Mouse (Mus musculus): ENCODE data around the gene Prkcz.

- TF ChIP-seq POLR2A (IDR thresholded peaks at IDR 0.05; ENCODE audit: low read depth, low read length) (no peak), USF2 (conservative IDR thresholded peaks at IDR 0.05; ENCODE audit: low read depth, low read length) (no peak), KAT2A (IDR thresholded peaks at IDR 0.05; ENCODE audit: insufficient replicate concordance, low read length) (no peak), CTCF (conservative IDR thresholded peaks at IDR 0.05 in 1 of 2, IDR thresholded peaks at IDR 0.05 in 1 of 2; ENCODE audit: low read depth in 2 of 2, low read length in 2 of 2) (no peak), MEF2A (IDR thresholded peaks at IDR 0.05; ENCODE audit: borderline replicate concordance, low read depth, low read length) (no peak), MAFK (IDR thresholded peaks at IDR 0.05; ENCODE audit: insufficient replicate concordance, low read length) (peak; percentile 87), SIN3A (IDR thresholded peaks at IDR 0.05; ENCODE audit: low read length) (no peak), POLR2AphosphoS2 (IDR thresholded peaks at IDR 0.05; ENCODE audit: low read depth, low read length) (no peak), ZC3H11A (IDR thresholded peaks at IDR 0.05; ENCODE audit: low read depth, low read length) (no peak), CHD1 (IDR thresholded peaks at IDR 0.05; ENCODE audit: low read depth, low read length) (no peak), MAZ (IDR thresholded peaks at IDR 0.05; ENCODE audit: low read depth, low read length) (no peak)
Observed at GRCm38 (mm10) chr4:155304508-155305096, 56.6 kb downstream of the Prkcz start.
